Mouse (Mus musculus): ENCODE data around the gene Emp1.
A peak's percentile ranks its signal among the peaks of the same experiment; 100 is the strongest.

The Emp1 gene

DNA sequence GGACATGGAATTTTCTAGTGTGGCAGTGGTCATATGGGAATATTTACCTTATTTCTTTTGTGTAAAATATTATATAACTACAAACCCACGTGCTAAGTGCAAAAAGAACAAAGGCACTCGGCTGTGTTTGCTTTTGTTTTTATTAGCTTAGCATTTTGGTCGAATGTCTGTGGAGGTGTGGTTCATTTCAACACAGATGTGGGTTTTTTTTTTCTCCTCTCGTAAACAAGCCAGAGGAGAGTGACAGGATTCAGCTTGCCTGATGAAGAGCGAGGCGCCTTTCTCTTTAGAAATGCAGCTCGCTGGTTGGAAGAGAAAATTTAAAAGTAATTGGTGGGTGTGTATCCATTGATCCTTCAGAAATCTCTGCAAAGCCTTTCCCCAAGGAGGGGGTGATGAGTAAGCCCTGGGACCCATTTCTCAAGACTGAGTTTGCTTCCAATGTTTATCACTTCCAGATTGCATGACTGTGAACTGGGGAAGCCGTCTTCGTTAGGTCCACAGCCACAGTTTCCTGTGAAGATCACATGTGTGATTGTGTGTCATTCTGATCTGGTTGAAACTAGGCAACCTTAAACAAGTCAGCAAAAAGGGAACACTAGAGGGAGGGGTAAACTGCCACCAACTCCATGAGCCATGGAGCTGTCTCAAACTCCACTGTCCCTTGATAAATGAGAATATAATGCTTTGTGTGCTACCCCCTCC, 1.8 kb downstream of the Emp1 start:
- no peak for DNase-seq (ENCODE audit: low read depth, low spot score)

DNA sequence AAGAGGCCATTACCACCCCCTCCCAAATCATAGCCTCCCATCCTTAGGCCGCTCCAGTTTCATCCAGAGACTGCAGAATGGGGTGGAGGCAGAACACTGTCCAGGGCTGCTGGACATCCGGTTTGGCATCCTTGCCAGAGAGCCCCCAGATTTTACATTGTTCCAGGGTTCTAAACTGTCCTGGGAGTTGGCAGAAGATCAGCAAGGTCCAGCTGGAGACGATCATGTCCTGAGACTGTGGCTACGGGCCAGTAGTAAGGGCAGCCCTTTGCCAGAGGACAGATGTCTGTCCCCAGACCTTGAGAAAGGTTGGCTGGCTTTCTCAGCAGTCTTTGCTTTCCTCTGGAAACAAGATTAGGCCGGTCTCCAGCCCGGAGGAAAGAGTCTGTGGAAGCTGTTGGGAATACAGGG, 2.6 kb downstream of the Emp1 start:
- no peak for DNase-seq (ENCODE audit: low read depth, low spot score)

DNA sequence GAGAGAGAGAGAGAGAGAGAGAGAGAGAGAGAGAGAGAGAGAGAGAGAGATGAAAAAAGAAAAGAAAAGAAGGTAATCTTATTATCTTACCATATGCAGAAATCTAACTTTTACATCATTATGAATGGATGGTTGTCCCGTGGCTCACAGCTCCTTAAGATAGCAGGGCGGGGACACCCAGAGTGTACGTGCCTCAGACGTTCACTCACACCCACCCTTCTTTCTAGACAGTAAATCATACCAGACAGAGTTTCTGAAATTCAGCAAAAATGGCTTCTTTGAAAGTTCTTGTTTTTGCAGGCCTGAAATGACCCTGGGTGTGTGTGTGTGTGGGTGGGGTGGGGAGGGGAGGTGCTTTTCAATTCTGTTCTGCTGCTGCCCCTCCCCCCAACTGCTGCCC, 3.3 kb downstream of the Emp1 start:
- no peak for DNase-seq (ENCODE audit: low read depth, low spot score)

DNA sequence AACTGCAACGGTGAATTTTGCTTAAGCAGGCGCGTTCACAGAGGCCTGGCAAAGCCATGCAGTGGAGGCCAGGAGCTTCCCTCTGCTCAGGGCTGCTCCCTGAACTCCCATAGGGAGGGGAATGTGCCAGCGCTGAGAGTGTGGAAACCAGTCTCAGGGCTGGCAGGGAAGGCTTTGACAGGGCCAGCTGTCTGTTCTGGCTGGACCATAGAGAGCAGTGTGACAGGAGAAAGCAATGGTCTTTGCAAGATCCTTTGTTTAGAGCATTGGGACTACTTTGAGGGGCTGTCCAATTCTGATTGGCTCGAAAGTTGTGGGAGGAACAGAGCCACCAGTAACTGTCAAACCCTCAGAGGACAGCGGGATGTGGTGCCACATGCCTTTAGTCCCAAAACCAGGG, 5.9 kb downstream of the Emp1 start:
- DNase-seq (ENCODE audit: low read depth, low spot score): no peak

DNA sequence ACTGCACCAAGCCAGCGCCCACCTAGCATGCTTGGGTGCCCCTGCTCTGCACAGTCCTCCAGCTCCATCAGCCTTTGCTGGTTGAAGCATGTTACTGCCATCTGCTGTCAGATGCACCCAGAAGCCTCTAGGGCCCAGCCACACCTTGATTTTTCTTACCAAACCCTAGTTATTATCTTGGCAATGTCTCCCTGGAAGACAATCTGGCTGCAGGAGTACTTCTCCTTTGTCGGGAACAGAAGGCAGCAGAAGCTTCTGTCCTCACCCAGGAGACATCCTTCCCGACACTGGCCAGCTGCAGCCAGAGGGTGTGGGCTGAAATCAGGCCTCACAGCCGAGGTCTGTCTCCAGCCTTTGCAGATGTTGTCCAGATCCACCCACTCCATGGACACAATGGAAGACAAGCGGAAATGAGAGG, 7.2 kb downstream of the Emp1 start:
- no peak for DNase-seq (ENCODE audit: low read depth, low spot score)

DNA sequence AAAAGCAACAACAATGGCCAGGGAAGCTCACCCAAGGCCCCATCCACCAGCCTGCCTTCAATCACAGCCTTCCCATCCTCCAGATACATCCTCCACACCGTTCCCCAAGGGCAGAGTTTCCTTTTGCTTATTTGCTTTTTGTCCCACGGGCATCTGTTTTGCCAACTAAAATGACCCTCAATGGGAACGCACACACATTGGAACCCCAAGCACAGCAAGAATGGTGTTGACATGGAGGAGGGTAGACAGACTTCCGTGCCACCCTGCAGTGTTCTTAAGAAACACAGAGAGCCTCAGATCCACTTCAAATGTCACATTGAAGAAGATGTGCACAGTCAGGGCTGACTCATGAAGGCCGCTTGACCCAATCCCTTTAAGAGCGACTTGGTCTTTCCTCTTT, 8.6 kb downstream of the Emp1 start:
- DNase-seq (ENCODE audit: low read depth, low spot score): no peak

DNA sequence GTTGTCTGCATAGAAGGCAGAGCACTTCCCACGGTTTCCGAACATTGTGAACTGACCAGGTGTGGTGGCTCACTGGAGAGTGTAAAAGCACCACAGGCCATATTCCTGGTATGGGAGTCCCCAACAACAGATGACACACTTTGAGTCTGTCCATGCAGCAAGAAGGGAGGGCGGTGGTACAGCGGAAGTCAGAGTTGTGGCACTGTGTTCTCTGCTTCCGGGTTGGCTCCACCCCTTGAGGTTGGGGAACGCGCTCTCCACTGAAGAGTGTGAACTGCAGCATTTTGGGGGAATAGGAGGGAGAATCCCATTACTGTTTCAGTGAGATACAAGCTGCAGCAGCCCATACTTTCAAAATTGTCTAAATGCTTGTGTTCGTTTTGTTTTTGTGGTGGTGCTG, 11.0 kb downstream of the Emp1 start:
- no peak for DNase-seq (ENCODE audit: low read depth, low spot score)

DNA sequence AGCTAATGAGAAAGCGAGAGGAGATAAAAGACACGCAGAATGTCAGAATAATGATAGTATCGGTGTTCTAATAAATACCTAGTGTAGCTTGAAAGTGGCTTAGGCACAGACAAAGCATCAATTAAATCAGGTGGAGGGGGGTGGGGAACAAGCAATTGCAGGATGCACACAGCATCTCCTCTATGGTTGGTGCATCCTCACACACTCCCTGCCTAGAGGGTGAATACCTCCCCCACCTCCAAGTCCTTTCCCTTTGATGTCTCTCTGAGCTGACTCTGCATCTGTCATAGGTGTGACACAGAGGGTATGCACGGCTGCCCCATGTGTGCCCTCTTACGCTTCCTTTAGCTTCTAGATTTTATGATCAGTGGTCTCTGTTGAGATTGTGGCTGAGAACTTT, 13.5 kb downstream of the Emp1 start:
- no peak for DNase-seq (ENCODE audit: low read depth, low spot score)

DNA sequence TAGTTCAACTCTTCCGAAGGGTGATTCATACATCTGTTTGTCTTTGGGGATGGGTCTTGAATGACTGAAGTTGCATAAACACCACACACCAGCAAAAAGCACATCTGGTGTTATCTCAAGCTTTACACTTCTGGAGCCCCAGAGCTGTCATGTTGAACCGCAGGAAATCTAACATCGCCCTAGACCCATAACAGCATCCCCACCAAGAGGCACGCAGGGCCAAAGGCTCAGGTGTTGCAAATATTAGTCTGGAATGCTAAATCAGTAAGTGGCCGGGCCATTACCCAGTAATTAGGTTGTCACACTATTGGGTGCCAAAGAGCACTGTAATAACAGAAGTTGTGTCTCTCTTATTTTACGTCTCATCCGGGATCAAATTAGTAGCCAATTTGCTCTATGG, 13.9 kb downstream of the Emp1 start:
- no peak for DNase-seq (ENCODE audit: low read depth, low spot score)

DNA sequence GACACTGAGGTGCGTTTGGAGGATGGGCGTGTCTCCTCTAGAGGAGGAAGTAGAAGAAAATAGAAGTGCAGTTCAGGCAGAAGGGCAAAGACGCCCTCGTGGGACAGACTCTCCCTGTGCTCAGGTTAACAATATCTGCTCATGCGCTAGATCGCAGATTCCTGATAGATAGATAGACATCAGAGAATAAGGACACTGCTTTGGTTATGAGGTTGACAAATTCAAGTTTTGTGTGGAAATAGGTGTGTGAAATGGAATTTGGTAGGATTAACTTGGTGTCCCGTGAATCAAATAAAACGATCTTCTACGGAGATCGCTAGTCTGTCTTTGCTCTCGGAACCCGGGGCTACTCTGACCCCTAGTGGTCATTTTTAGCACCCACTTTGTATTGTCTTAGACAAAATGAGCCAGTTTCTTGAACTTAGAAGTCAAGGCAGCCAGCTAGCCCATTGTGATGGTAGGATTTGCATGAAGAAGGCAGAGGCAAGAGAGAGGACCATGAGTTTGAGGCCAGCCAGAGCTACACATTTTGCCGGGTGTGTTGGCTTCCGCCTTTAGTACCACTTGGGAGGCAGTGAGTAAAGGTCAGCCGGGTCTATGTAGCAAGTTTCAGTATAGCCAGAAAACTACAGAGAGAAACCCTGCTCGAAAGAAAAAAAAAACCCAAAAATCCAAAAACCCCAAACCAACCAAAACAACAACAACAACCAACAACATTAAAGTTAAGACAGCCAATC, 15.4 kb downstream of the Emp1 start:
- DNase-seq (ENCODE audit: low read depth, low spot score): peak; percentile 62

DNA sequence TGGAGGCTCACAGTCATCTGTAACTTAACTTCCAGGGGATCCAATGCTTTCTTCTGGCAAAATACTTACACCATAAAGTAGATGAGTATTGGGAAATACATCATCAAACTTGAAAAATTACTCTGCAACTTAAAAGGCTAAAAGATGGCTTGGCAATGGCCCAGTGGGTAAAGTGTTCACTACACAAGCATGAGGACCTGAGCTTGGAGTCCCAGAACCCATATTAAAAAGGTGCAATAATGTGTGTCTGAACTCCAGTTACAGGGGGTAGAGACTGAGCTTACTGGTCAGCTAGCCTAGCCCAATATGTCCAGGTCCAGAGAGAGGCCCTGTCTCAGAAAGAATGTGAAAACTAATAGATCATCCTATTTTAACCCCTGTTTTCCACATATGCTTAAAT, 21.6 kb downstream of the Emp1 start:
- DNase-seq (ENCODE audit: low read depth, low spot score): no peak

DNA sequence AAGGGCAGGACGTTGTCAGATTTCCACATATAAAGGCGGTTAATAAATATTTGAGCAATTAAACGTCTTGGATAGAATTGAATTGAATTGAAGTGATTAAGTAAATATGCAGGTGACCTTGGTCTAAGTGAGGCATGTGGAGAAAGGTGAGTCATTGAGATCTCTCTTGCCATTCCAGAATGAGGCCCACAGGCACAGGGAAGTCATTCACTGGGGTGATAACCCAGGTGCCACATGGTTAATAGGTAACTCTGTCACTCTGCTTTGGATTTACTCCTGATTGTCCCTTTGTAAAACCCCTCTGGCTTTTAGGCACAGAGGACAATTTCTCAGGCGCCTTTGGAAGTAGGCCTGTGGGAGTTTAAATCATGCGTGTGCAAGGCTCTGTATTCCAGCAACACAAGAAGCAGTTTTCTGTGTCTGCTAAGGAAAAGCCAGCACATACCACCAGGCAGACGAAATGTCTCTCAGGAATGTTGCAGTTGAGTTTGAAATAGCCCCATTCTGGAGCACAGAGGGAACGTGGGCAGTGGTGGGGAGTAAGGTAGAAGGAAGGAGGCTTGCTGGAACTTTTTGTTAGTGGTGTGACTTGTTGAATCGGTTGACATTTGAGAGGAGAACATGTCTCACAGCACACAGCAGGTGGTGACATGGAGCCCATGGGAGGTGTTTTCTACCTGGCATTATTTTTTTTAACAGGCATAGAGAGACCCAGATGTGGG, 23.6 kb downstream of the Emp1 start:
- DNase-seq (ENCODE audit: low read depth, low spot score): no peak

DNA sequence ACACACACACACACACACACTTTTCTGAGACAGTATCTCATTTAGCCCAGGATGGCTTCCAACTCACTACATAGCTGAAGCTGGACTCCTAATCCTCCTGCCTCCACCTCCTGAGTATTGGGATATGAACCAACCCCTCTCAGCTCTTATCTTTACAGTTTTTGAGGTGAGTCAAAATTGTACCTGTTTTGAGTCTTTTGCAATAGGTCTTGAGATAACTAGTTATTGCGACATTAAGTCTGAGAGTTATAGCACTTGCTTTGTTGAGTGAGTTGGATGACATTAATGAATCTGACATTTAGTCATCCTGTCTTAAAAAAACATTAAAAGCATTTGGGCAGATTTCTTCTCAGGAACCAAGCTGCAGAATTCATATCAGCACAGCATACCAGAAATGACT, 25.3 kb downstream of the Emp1 start:
- DNase-seq (ENCODE audit: low read depth, low spot score): no peak

DNA sequence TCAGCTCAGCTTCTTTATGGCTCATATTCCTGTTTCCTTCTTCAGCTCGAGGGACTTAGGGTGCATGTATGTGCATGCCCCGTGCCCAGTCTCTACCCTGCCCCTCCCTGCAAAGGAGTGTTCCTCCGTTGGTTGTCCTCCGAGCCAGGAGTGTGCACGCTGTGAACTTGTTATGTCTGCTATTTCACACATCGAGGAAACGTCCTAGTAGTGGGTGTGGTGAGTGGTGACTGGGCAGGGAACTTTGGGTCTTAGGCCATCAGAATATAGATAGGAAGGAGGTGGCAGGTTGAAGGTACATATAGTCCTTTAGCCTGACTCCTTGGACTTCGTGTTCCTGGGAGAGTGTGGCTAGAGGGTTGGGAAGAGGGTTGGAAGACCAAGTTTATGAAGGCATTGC, 26.4 kb downstream of the Emp1 start:
- no peak for DNase-seq (ENCODE audit: low read depth, low spot score)

DNA sequence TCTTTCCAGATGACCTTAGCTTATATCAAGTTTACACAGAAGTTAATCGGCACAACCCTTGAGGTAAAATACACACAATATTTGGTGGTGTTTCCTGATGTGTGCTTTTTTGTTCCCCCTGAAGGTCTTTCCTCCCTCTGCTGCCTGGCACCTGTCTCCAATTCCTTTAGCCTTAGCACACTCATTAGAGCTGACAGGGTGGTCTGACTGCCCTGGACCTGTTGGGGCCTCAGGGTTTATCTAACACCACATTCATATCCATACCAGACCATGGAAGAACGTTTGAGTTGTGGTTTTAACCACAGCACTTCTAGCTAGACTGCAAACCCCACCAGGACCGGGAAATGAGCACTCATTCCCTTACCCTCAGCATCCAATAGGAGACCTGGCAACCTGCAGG, 28.1 kb downstream of the Emp1 start:
- no peak for DNase-seq (ENCODE audit: low read depth, low spot score)

DNA sequence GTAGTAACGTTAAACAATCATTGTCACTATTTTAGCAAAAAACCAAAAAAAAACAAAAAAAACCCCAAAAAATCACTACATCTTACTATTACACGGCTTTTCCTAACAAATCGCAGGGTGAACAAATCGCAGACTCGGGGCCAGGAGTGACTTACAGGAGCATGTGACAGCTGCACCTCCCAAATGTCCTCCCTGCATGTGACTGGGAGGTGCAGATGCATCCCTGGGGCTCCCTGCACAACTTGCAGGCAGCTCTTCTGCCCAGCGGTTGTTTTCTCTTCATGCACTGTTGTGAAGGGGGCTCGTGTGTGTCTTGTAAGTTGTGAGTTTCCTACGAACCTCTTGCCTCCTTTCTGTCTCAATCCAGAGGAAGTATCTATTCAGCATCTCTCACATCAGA, 33.0 kb downstream of the Emp1 start:
- DNase-seq (ENCODE audit: low read depth, low spot score): no peak

DNA sequence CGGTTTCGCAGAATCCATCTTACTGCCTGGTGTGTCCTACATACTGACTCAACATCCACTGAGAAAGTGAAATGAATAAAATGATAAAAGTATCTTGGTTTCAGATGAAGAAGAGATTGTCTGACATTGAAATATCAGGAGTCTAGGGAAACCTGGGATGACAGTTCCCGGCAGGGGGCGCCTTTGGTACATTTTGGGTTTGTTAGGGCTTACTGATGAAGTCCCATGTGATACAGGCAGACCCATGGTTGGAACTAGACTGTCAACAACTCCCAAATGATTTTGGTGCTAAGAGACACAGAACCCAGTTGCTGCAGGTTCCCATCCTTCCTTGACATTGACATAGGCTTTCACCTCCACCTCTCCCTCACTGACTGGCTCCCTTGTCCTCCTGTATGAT, 34.7 kb downstream of the Emp1 start:
- no peak for DNase-seq (ENCODE audit: low read depth, low spot score)

DNA sequence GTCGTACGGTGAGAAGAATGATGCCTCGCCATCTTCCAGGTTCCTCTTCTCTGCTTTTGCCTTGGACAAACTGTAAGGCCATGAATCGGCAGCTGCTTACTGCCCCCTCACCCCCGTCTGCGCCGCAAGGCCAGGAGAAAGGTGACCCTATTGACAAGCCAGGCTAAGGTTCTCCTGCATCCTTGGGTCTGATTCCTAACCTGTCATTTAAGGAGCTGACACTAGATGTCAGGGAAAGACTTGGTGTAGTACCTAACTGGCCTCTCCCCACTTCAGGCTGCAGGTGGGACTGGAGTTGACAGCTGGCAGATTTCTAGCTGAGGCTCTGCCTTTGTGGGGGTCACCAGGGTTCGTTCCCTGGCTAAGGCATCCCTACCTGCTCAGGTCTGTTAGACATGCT, 35.4 kb downstream of the Emp1 start:
- DNase-seq (ENCODE audit: low read depth, low spot score): no peak

DNA sequence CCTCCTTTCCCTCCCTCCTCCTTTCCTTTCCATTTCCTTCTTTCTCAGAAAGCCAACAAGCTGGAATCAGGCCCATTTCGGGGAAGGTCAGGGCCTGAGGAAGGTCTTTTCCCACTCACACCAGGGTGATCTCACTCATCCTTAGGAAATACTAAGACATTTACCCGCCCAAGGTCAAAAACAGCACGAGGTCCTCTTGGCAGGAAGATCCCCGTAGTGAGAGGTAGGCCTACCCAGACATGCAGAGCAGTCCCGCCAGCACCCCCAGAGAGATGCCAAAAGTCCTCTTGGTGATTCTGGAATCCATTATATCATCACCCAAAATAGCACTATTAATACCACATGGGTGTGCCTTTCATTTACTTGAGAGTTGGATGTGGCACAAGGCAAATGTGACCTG, 36.5 kb downstream of the Emp1 start:
- DNase-seq (ENCODE audit: low read depth, low spot score): no peak

DNA sequence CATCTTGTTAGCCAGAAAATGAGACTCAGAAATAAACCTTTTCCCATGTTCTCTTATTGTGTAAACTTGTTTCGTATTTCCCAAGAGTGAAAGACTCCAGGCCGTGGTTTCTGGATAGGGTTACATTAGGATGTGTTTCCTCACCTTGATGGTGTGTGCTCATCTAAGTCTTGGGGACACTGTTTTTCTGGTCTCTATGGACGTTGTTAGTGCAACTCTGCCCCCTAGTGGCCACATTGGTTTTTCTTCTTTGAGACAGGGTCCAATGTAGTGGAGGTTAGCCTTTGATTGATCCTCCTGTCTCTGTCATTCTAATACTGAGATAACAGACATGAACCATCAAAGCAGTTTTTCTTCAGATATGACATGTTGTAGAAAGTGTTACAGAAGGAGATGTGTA, 38.0 kb downstream of the Emp1 start:
- peak; percentile 37 for DNase-seq (ENCODE audit: low read depth, low spot score)

DNA sequence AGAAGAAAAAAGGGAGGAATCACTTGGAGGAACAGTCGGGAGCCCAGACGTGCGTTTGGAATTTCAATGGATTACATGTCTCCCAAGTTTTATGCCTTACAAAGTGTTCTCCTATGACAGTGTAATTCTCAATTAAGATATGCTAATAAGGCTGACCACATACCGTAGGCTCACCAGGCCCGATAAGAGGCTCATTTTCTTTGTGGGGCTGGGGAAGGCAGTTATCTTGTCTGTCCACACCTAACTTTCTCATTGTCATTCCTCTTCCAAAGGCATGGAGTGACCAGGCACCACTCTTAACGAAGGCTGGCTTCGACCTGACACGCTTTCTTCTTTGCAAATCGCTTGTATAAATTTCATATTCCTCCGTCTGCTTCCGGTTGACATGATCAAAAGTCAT, 42.7 kb downstream of the Emp1 start:
- DNase-seq (ENCODE audit: low read depth, low spot score): no peak

DNA sequence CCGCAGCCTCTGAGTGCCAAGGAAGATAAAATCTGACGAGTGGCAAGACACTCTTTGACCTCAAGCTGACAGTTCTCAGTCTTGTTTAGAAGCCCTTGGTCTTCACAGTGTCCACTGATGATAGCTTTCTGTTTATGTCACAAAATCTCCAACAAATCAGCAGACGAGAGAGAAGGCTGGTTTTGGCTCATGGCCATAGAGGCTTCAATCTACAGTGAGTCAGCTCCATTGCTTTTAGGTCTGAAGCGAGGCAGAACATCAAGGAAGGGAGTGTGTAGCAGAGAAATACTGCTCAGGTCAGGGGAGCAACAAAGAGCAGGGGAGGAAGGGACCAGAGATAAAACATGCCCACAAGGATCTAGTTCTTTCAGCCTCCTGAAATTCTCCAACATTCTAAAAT, 45.0 kb downstream of the Emp1 start:
- no peak for DNase-seq (ENCODE audit: low read depth, low spot score)

DNA sequence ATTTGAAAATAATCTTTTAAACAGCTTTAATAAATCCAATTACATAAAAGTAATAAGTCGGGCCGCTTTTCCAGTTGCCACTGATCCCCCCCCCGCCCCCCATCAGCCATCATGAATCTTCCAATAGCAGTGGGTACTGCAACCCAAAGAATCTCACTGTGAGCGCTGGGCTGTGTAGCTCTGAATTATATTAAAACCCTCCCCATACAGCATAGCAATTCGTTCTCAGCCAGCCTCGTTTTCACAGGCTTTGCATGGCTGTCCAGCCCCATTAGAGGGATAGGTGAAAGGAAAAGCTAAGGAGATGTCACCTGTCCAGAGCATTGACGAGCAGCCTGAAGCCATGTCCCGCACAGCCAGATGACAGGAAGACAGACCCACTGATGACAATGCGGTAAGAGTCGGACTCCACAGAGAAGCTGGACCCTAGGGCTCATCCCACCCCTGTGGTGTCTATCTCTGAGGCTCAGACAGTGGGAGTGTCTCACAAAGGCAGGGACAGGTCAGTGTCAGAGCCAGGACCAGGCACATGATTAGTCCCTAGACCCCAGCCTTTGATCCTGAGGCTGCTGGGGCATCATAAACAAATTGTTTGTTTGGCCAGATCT, 49.5 kb downstream of the Emp1 start:
- no peak for DNase-seq (ENCODE audit: low read depth, low spot score)
